Mouse (Mus musculus): ENCODE measurements around the gene Dtd2.

- TF ChIP-seq POLR2A (IDR thresholded peaks at IDR 0.05; ENCODE audit: control insufficient read depth, extremely low read depth, insufficient read depth, low read length, poor library complexity) (no peak), CTCF (IDR thresholded peaks at IDR 0.05; ENCODE audit: borderline replicate concordance, control insufficient read depth, extremely low read depth, insufficient read depth, low read length, poor library complexity) (no peak)
Observed at GRCm38 (mm10) chr12:52032276-52032675, 26.0 kb upstream of the Dtd2 start.

Measured in thymus, adult 2 months (tissue).